Mouse (Mus musculus) spleen, adult 12 weeks (tissue): ENCODE data around the gene Fxn.

Experiments
- DNase-seq: peaks from one replicate; pipeline ENCODE4 v3.0.0; 2022; ENCODE audit warnings: low spot score

Gene Fxn

DNA sequence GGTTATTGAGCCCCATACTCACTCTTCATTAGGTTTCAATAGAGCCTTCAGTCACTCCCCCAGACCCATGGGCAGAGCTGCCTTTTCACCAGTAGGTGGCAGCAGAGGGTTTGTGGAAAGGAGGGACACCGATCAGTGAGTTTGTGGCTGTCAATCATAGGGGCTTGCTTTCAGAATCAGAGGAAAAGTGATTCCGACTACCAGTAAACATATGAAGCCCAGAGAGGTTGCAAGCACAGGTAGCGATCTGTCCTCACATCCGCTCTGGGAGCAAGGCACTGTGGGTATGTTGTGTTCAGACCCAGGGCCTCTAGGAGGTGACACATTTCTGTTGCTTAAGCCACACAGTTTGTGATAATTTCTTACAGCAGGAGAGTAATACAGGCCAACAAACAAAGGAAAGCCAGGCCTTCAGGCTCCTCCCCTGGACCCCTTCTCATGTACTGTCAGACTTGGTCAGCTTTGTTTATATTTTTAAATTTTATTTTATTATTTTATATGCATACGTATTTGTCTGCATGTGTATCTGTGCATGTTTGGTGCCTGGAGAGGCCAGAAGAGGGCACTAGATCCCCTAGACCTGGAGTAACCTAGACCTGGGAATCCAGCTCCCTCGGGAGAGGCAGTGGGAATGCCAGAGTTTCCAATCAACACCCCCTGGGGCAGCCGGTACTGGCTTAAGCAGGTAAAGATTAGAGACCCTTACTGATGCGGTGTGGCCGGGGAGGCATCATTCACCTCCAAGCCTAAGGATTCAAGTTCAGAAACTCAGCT, 20.8 kb upstream of the Fxn start:
- peak; percentile 38 for DNase-seq

DNA sequence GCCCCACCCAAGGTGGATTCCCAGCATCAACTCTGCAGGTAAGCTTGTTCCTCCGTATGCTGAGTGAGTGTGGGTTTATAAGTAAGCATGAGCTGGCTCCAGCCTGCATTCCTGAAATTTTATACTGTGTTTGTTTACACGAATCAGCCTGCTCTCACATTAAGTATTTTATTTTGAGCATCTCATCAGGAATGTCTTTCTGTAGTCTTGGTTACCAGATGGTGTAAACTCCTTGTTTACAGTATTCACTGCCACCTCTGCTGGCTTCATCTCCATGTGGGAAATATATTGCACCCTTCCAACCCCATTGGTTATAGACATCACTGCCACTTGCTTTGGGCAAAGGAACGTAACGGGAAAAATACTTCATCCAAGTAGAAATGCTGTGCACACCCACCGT, 13.1 kb upstream of the Fxn start:
- no peak for DNase-seq

DNA sequence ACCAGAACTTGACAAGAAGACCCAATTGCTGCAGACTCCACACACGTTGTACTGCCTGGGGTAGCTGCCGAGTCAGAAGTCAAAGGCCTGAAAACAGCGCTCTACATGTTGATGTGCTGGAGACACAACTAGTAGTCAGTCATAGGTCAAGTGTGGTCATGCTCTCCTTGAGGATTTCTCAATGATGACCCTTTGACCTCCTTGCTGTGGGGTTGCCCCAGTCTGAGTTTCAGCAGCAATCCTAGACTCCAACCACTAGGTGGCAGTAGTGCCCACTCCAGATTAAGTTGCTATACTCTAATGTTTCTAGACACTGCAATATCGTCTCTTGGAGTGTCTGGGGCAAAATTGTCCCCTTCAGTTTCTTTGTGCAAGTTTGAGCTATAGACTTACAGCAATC, 3.8 kb upstream of the Fxn start:
- peak; percentile 44 for DNase-seq

DNA sequence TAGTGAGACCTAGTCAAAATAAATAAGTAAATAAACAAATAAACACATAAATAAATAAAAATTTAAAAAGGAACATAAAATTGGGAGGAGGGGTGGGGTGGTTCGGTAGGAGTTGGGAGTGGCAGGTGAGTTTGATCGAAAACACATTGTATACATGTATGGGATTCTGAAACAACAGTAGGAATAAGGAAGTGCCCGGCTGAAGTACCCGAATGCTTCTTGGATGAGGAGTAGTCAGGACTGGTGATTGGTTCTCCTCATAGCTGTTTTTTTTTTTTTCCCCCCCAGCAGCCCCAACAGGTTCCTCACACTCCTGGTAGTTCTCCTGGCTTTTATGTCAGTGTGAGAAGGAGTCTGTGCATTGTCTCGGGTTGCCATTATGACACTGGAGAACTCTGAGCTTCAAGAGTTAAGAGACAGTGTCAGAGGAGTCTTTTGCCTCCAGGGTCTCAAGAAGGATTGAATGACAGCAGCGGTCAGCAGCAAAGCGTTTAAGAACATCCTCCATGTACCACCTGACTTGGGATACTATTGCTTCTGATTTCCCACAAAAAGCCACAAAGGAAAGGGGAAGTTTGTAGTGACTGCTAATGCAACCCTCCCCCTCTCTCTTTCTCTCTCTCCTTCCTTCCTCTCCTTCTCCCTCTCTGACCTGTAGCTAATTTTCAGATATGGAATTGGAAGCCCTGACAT, 1.0 kb upstream of the Fxn start:
- no peak for DNase-seq

DNA sequence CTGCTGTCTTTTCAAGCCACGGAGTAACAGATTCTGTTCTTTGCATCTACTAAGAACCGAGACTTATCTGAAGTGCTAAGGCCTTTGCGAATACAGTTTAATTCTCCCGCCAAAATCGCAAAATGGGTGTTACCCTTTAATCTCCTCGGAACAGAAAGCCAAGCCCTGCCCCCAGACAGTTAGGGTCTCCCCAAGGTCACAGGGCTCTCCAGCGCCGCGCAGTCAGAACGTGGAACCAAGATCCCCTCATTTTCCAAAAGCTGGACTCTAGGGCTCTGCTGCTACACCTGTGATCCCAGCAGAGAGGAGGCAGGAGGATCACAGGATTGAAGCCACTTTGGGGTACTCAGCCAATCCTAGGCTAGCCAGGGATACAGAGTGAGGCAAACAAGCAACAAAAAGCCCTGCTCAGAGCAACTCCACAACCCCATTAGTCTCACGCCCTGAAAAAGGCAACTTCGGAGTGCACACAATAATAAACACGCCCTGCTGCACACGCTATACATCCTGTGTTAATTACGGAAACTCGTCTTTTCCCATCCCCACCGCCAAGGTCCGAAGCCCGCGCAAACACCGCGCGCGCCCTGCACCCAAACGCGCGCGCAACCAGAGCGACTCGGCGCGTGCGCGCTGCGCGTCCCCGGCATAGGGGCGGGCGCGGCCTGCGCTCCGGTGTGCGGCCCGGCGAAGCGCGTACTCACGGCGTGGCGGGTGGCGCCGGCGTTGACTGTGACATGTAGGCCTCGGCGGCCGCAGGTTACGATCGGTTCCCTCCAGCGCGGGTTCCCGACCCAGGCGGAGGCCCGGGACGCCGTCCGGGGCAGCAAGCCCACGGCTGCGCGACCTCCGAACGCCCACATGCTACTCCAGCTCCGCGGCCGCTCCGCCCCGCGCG, 452 bp downstream of the Fxn start:
- peak; percentile 85 for DNase-seq

DNA sequence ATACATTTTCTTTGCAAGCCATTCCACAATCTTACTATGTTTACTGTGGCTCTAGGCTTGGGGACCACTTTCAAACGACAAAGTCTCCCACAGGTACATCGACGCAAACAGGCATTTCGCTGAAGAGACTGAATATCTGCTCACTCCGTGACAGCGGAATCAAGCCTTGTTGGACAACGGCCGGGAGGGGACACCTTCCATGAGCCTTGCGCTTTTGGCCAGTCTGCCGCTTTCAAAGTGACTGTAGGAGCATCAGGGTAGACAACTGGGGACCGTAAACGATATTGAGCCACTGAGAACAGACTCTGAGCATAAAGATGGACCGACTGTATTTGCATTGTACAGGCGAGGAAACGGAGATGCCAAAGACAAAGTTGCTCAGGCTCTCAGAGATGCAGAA, 1.5 kb downstream of the Fxn start:
- no peak for DNase-seq

DNA sequence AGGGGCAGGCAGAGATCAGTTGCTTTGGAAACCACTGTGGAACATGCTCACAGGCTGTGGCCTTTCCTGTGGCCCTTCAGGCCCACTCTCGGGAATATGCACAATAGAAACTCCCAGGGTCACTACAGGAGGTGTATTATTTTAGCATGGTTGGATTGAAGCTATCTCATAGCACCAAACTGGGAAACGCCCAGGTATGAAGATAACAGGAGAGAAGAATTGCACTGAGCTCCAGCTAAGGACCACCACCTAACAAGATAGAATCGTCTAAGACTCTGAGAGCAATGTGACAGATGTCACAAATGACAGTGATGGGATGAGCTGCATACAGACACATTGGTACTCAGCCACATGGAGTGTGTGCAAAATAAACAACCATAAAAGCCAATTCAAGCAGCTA, 6.1 kb downstream of the Fxn start:
- DNase-seq = no peak

DNA sequence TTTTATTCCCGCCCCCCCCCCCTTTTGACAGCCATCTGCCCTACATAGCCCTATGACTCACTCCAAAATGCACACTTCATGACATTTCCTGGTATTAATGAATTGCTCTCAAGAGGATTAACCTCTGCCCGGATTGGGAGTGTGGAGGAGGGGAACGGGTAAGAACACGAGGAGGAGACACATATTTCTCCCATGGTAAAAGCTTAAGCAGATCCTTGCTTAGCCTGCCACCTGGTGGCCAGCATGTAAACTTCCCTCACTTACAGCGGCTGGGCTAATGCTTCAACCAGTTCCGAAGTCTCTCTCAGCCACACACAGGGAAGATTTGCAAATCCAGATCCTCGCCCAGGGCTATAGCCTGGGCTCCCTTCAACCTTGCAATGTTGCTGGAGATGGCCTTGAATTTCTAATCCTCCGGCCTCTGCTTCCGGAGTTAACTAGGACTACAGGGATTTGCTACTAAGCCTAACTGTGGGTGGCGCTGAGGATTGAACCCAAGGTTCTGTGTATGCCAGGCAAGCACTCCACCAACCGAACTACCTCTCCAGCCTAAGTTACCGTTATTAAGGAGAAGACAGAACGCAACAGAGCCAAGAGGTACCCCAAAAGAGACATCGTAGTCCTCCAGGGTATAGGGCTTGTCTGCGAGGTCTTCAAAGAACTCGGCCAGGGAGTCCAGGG, 8.5 kb downstream of the Fxn start:
- DNase-seq = peak; percentile 56

DNA sequence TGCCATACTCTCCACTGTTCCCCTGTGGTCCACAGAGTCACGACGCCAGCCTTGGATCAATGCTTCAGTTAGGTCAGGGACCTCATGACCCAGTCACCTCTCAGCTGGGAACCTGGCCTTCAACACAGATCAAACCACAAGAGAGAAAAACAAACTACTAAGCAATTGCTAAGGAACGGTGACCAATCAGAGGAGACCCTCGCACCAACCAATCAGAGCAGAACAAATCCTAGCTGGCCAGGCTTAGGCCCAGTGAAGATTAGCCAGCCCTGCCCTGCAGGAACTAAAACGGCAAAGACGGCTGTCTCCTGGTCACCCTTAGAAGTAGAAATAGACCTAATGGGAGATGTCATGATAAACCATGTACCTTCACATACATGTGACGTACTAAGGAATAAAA, 9.1 kb downstream of the Fxn start:
- DNase-seq = no peak

DNA sequence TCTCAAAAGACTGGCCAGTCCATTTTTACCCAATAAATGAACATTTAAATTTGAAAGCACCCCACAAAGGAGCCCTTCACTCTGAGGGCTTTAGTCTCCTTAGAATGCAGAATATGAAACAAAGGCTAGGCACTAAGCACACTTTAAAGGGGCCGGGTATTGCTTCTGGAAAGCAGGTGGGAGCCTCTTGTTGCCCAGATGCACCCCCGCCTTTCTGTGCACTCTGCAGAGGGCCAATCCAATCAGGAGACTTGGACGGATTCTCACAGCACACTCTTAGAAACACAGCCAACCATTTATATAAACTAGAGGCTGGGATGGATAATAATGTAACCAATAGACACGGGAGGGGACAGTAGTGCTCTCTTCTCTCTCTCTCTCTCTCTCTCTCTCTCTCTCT, 11.9 kb downstream of the Fxn start:
- no peak for DNase-seq

DNA sequence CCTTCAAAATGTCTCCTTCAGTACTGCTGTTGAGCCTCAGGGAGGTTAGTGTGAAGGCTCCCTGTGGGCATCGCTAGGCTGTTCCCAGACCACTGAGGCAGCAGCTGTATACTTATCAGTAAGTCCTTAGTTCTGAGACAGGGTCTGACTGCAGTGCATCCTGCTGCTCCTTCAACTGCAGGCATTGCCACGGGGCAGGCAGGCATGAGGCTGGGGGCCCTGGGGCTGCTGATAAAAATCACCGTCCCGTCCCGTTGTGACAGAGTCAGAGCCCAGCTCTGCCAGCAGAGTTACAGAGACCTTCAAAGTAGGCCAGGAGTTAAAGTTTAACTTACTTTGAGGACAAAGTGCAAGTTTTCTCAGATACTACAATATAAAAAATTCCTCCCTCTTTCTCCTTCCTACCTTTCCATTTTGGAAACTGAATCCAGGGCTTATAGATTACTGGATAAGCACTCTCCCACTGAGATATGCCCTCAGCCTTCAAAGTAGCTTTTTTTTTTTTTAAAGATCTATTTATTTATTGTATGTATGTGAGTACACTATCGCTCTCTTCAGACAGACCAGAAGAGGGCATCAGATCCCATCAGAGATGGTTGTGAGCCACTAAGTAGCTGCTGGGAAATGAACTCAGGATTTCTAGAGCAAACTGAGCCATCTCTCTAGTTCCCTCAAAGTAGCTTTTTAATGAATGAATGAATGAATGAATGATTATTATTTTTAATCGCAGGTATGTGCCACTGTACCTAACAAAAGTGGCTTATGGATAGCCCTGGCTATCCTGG, 14.2 kb downstream of the Fxn start:
- DNase-seq = no peak

DNA sequence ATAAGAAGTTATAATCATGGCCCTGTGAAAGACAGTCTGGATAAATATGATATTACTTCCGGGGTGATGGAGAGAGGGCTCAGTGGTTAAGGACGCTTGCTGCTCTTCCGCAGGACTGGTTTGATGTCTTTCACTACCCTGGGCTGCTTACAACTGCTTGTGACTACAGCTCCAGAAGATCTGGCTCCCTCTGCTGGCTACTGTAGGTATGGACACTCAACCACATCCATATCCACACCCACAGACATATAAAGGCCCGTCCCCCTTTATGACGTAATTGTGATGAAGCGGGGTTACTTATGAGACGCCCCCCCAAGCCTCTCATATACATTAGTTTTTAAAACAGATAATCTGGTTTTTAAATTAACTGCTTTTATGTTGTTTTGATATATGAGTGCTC, 15.4 kb downstream of the Fxn start:
- DNase-seq = peak; percentile 61

DNA sequence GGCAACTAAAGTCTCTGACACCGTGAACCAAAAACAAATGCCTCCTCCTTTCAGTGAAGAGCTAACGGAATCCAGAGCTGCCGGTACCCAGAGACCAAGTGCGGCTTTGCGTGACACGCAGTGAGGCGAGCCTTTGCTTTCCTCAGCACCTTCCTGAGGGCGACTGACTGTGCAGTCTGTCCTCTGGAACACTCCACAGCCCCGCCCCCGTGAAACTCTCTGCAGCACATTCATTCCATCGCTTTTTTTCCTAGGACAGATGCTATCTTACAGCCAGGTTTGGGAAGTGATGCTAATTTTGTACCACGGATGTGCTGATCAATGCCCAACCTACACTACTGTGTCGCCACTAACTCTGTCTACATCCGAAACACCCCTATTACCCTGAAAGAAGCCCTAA, 17.7 kb downstream of the Fxn start:
- no peak for DNase-seq

DNA sequence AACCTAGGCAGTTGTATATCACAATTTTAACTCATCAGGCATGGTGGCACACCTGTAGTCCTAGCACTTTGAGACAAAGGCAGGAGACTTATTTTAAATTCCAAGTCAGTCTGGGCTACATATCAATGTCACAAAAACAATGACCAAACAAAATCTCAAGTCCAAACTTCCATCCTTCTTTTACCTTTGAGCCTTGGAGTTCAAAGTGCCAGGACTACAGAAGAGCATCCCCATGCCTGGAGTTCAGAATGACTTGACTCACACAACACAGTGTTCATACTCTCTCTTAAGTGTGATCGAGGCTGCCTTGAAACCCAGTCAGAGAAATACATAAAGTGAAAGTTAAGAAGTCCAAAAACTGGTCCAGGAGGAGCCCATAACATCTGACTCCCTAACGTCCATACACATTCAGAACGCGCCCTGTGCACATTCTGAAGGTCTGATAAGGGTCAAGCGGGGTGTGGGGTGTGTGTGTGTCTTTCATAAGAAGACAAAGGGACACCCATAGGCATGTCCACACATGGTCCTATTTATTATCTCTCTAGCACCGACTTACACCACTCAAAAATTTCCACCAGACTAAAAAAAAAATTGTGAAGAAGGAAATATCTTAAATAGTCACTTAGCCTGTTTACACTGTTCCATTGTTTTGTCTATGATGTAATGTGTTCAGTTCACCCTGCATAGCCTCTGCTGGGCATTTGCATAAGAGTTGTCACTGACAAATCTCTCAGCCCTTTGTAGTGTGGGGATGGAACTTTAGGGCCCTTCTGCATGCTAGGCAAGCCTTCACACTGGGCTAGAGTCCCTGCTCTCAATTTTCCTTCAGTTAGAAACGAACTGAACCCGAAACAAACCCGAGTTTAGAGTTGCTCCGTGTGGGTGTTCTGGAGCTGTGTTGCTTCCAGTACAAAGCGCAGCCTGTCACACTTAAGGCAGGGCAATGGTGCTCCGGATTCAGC, 20.7 kb downstream of the Fxn start:
- DNase-seq = no peak

DNA sequence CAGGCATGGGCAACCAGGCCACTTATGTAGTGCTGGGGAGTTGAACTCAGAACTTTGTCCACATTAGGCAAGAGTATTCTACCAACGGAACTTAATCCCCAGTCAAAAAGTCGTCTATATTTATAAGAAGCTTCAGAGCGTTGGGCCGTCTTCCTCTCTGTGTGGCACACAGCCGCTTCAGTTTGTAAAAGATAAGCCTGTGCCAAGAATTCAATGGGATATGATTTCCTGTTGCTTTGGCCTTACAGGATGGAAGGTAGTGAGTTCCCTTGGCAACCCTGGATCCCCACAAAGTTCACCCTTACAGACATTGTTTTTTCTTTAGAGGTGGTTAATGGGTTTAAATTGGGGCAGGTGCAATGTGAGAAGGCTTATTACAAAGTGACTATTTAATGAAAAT, 22.0 kb downstream of the Fxn start:
- no peak for DNase-seq

DNA sequence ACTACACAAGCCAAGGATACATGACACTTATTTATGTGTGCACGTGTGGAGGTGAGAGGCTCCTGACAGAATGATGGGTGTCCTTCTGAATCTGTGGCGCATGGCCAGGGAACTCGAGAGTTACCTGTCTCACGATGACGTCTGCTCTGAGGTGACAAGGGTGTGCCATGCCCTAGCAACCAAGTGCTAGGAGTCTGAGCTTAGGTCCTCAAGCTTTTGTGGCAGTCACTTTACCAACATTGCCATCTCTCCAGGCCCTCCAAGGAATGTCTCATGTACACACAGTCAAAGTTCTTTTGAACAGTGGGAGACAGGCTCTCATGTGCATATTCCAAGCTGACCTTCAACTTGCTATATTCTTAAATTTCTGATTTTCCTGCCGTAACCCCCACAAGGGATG, 22.4 kb downstream of the Fxn start:
- no peak for DNase-seq

DNA sequence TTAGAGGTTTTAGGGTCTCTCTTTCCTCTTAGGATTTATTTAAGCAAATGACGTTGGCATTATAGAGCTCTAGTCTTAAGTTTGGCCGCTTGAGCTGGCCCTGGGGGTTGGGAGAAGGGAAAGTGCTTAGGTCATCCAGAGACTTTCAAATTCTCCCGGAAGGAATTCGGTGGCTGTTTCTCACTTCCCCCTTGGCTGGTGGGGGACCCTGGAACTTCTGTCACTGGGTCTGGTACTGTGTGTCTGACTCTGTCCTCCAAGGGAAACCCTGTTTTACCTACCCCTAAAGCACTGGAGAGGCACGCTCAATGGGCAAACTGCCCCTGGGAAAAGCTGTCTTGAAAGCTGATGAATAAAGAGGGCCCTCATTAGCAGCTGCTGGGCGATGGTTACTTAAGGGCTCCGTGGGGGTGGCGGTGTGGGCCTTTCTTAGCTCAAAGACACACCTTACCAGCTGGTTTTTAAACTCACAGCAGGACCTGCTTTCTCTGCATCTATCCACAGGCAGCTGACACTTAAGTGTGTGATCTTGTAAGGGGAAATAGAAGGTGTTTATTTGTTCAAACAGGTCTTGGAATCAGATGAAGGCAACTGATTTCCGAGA, 26.6 kb downstream of the Fxn start:
- DNase-seq = no peak

DNA sequence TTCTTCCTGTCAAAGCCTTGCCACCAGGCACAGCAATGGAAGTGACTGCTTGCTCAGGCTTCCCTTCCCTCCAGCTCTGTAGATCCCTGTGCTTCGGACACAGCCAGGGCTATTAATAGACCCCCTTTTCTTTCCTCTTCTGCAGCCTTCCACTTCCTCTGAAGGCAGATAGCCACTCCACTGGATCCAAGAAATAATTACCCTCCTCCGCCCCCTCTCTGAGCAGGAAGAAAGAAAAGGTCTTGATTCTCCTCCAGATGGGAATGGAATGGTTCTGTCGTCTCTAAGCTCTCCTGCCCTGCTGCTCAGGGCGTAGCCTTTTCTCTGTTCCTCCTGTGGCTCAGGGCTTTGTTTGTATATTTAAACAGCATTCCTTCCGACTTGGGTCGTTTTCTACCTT, 28.5 kb downstream of the Fxn start:
- no peak for DNase-seq

DNA sequence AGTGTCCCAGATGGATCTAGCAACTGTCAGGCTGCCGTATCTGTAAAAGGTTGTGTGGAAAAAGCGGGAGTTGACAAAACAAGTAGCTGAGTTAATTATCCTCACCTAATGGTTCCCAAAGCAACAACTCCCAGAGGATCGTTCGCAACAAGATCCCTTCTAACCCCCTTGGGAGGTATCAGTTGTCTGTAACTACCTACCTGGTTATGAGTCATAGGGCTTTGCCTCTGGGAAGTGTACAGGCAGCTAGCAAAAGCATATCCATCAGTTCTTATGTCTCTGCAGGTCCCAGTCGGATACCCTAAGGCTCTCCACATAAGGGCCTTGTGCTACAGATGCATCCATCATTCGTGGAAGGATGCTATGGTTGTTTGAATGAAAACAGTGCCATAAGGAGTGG, 37.1 kb downstream of the Fxn start:
- no peak for DNase-seq
